ENCODE assay signal across 9 mouse cellular contexts in genomic region chr6:134440023-134440422, GRCm38 (mm10). TPM values are rescaled to one million over a fixed set of nuclear protein-coding genes. Genes with fewer than 3 reads are reported as not detected.
DNase-seq lines count a peak whose midpoint lies in the region; ATAC-seq and TF ChIP-seq lines count a peak whose summit lies in the region.
"Had no signal": no experiment of that assay in that cellular context is flagged by ENCODE, and none has a peak within 500 bp of the region (broad histone marks: within the 10 kb centered on the region; RNA-seq: fewer than 3 reads in every experiment).

No protein-coding gene starts in this region.

- ATAC-seq in kidney, embryonic 15.5 days (replicated peaks; ENCODE audit: low FRiP score), result no peak; the same call in 1 of the 2 replicates
- ATAC-seq in forebrain, embryonic 11.5 days (replicated peaks; ENCODE audit: low FRiP score), result no peak
- no peak for ATAC-seq in hindbrain, embryonic 14.5 days (ENCODE audit: low FRiP score)
- no peak for ATAC-seq in neural tube, embryonic 12.5 days (ENCODE audit: low FRiP score, low read depth)

- 20% methylated on average over 10 of the region's 10 CpGs for WGBS in kidney, embryonic 15.5 days
- 31% methylated on average over 10 of the region's 10 CpGs for WGBS in forebrain, embryonic 11.5 days
- WGBS in hindbrain, embryonic 14.5 days, result 19% methylated on average over 10 of the region's 10 CpGs
- WGBS in neural tube, embryonic 12.5 days, result 41% methylated on average over 10 of the region's 10 CpGs
- WGBS in kidney, adult 2 months, result 39% methylated on average over 10 of the region's 10 CpGs

- no peaks in the 10 kb centered on the region for H3K9me3 ChIP-seq in kidney, embryonic 15.5 days (replicated peaks)
- H3K9me3 ChIP-seq in forebrain, embryonic 11.5 days (ENCODE audit: control insufficient read depth, low read length), result no peaks in the 10 kb centered on the region
- no peaks in the 10 kb centered on the region for H3K9me3 ChIP-seq in hindbrain, embryonic 14.5 days (ENCODE audit: control insufficient read depth, low read length)
- no peaks in the 10 kb centered on the region for H3K9me3 ChIP-seq in neural tube, embryonic 12.5 days

- H3K27ac ChIP-seq in kidney, embryonic 15.5 days, result peak overlapping the region; percentile 68
- H3K27ac ChIP-seq in forebrain, embryonic 11.5 days (ENCODE audit: low read depth, low read length), result no peak overlapping the region
- H3K27ac ChIP-seq in hindbrain, embryonic 14.5 days, result peak overlapping the region; percentile 77
- no peak overlapping the region; the same call in 1 of the 2 replicates for H3K27ac ChIP-seq in neural tube, embryonic 12.5 days
- no peak overlapping the region for H3K27ac ChIP-seq in kidney, adult 2 months (ENCODE audit: insufficient read depth, low read depth, low read length)

- peak overlapping the region; percentile 67 for H3K4me2 ChIP-seq in kidney, embryonic 15.5 days
- H3K4me2 ChIP-seq in forebrain, embryonic 11.5 days (ENCODE audit: low read depth, low read length, severe bottlenecking), result peak overlapping the region; percentile 12; the same call in 1 of the 2 replicates
- peak overlapping the region; percentile 62 for H3K4me2 ChIP-seq in hindbrain, embryonic 14.5 days (replicated peaks)
- peak overlapping the region; percentile 55 for H3K4me2 ChIP-seq in neural tube, embryonic 12.5 days (replicated peaks)

- TF ChIP-seq POLR2A in kidney, adult 2 months (IDR thresholded peaks at IDR 0.05; ENCODE audit: low read depth, low read length), result no peak

- peak overlapping the region; percentile 31 for H3K4me3 ChIP-seq in kidney, embryonic 15.5 days (replicated peaks)
- no peak overlapping the region for H3K4me3 ChIP-seq in forebrain, embryonic 11.5 days (ENCODE audit: low read depth, low read length)
- peak overlapping the region; percentile 26; the same call in 1 of the 2 replicates for H3K4me3 ChIP-seq in hindbrain, embryonic 14.5 days (replicated peaks; ENCODE audit: low read length)
- H3K4me3 ChIP-seq in neural tube, embryonic 12.5 days, result no peak overlapping the region
- H3K4me3 ChIP-seq in kidney, adult 2 months (ENCODE audit: insufficient read depth, low read depth, low read length), result no peak overlapping the region

- DNase-seq in kidney, postnatal 36 days, result no peak
- no peak for DNase-seq in forebrain, embryonic 11.5 days (ENCODE audit: low spot score)
- DNase-seq in hindbrain, embryonic 14.5 days (ENCODE audit: low spot score), result no peak
- no peak for DNase-seq in liver
- no peak for DNase-seq in kidney, adult 2 months
- no peak for DNase-seq in layer of hippocampus, adult 18-20 months (ENCODE audit: low spot score in 2 of 2)

- H3K27me3 ChIP-seq in kidney, embryonic 15.5 days, result no peaks in the 10 kb centered on the region
- no peaks in the 10 kb centered on the region for H3K27me3 ChIP-seq in forebrain, embryonic 11.5 days (ENCODE audit: control insufficient read depth, insufficient read depth, low read length)
- no peaks in the 10 kb centered on the region for H3K27me3 ChIP-seq in hindbrain, embryonic 14.5 days (ENCODE audit: control insufficient read depth, insufficient read depth, low read length)
- H3K27me3 ChIP-seq in neural tube, embryonic 12.5 days (replicated peaks), result no peaks in the 10 kb centered on the region
- no peaks in the 10 kb centered on the region for H3K27me3 ChIP-seq in kidney, adult 2 months (replicated peaks; ENCODE audit: control insufficient read depth, insufficient read depth, low read length)

- no peak for TF ChIP-seq CTCF in kidney, adult 2 months (conservative IDR thresholded peaks at IDR 0.05; ENCODE audit: insufficient read depth, insufficient read length, low read depth, low read length)

- H3K9ac ChIP-seq in kidney, embryonic 15.5 days, result no peak overlapping the region
- no peak overlapping the region; the same call in 1 of the 2 replicates for H3K9ac ChIP-seq in forebrain, embryonic 11.5 days (ENCODE audit: low read length)
- H3K9ac ChIP-seq in hindbrain, embryonic 14.5 days, result peak overlapping the region; percentile 55
- H3K9ac ChIP-seq in neural tube, embryonic 12.5 days, result 0 out of 2 replicates have a peak overlapping the region, but pooled peaks have one; percentile 48

- H3K4me1 ChIP-seq in kidney, embryonic 15.5 days, result peaks cover 23% of the 10 kb centered on the region
- H3K4me1 ChIP-seq in forebrain, embryonic 11.5 days (replicated peaks; ENCODE audit: control insufficient read depth, insufficient read depth, low read length), result 0 out of 2 replicates have a peak, but pooled peaks cover 2% of the 10 kb centered on the region
- 0 out of 2 replicates have a peak, but pooled peaks cover 15% of the 10 kb centered on the region for H3K4me1 ChIP-seq in hindbrain, embryonic 14.5 days (replicated peaks; ENCODE audit: control insufficient read depth, insufficient read depth, low read length)
- H3K4me1 ChIP-seq in neural tube, embryonic 12.5 days, result peaks cover 11% of the 10 kb centered on the region; the same call in 1 of the 2 replicates
- peaks cover 7% of the 10 kb centered on the region; the same call in 1 of the 2 replicates for H3K4me1 ChIP-seq in kidney, adult 2 months (ENCODE audit: control insufficient read depth, insufficient read depth, low read length)

- peaks cover 5% of the 10 kb centered on the region for H3K36me3 ChIP-seq in kidney, embryonic 15.5 days
- H3K36me3 ChIP-seq in forebrain, embryonic 11.5 days (ENCODE audit: control insufficient read depth, insufficient read depth, low read length), result peaks cover 1% of the 10 kb centered on the region; the same call in 1 of the 2 replicates
- peaks cover 4% of the 10 kb centered on the region for H3K36me3 ChIP-seq in hindbrain, embryonic 14.5 days (replicated peaks; ENCODE audit: control insufficient read depth, insufficient read depth)
- H3K36me3 ChIP-seq in neural tube, embryonic 12.5 days, result peaks cover 3% of the 10 kb centered on the region
- no peaks in the 10 kb centered on the region for H3K36me3 ChIP-seq in kidney, adult 2 months (ENCODE audit: control insufficient read depth, insufficient read depth, low read length)

RNA-seq across cellular contexts. Expression of gene Bcl2l14, which starts 43.9 kb away (rescaled TPM):
- 4.6 and 5.5 TPM in 2 replicates for polyA plus RNA-seq in kidney, embryonic 15.5 days (2015; fragmentation: Nextera tagmentation; extraction: Ambion mirVana)
- polyA plus RNA-seq in forebrain, embryonic 11.5 days (2014; fragmentation: Nextera tagmentation; extraction: Ambion mirVana), result 0.24 and 0.33 TPM in 2 replicates
- polyA plus RNA-seq in hindbrain, embryonic 14.5 days (2014; fragmentation: Nextera tagmentation; extraction: Ambion mirVana), result 0.37 TPM in 1 of 2 replicates, not detected in the other
- polyA plus RNA-seq in neural tube, embryonic 12.5 days (2016; fragmentation: Nextera tagmentation; extraction: Ambion mirVana), result 0.09 TPM in 1 of 2 replicates, not detected in the other
- 0.77 and 1.1 TPM in 2 replicates for polyA plus RNA-seq in kidney, adult 2 months (2012; rRNA removed)
- total RNA-seq in layer of hippocampus, adult 18-20 months (2021), result not detected
- total RNA-seq: gastrocnemius, adult 8-10 months had no signal

Comparison
In these comparisons a context has a peak if more than half of its experiments do, and no peak if none do; other contexts are left out.
1. H3K27ac ChIP-seq: peak in kidney, embryonic 15.5 days (single experiment) and hindbrain, embryonic 14.5 days (single experiment); none in forebrain, embryonic 11.5 days (single experiment), neural tube, embryonic 12.5 days (single experiment) and kidney, adult 2 months (single experiment).
2. H3K4me3 ChIP-seq: peak in kidney, embryonic 15.5 days (single experiment) and hindbrain, embryonic 14.5 days (single experiment); none in forebrain, embryonic 11.5 days (single experiment), neural tube, embryonic 12.5 days (single experiment) and kidney, adult 2 months (single experiment).
3. H3K4me2 ChIP-seq: peak in every context shown above with its lines; median percentile 67 in kidney, embryonic 15.5 days; 62 in hindbrain, embryonic 14.5 days; 55 in neural tube, embryonic 12.5 days; 12 in forebrain, embryonic 11.5 days.
4. H3K9ac ChIP-seq: peak in hindbrain, embryonic 14.5 days (single experiment) and neural tube, embryonic 12.5 days (single experiment); none in kidney, embryonic 15.5 days (single experiment) and forebrain, embryonic 11.5 days (single experiment).